Mouse (Mus musculus): ENCODE data around the gene Ebf3.

The Ebf3 gene

DNA sequence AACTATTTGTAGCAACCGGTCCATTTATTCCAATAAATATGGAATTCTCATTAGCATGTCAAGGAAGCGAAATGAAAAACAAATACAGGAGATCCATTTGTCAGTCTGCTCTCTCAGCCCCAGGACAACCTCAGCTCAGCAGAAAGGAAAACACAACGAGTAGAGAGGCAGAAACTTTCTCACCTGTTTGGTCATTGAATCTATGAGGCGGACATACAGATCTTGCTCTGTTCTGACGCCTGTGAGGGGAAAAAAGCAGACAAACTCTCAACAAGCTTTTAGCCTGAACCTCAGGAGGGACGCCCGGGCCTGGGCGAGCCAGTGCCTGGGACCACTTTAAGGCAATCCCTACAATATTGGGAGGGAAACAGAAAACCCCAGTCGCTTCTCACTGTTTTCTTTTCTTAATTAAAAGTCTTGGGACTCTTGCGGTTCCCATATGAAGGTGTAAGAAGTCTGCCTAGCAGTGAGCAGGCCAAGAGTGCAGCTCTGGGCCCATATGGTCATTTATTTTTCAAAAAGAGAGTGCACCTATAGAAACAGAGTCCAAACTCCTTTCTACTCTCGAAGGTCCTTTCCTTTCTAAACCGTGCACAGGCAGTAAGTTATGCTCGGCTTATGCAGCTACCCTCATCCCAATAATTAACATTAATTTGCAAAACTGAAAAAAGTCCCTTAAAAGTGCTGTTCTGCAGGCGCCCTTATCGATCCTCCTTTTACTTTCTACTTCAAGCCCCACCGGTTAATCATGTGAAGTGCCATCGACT is 1.9 kb downstream of the Ebf3 start:
- DNase-seq (ENCODE audit: low read depth, low spot score) = no peak

DNA sequence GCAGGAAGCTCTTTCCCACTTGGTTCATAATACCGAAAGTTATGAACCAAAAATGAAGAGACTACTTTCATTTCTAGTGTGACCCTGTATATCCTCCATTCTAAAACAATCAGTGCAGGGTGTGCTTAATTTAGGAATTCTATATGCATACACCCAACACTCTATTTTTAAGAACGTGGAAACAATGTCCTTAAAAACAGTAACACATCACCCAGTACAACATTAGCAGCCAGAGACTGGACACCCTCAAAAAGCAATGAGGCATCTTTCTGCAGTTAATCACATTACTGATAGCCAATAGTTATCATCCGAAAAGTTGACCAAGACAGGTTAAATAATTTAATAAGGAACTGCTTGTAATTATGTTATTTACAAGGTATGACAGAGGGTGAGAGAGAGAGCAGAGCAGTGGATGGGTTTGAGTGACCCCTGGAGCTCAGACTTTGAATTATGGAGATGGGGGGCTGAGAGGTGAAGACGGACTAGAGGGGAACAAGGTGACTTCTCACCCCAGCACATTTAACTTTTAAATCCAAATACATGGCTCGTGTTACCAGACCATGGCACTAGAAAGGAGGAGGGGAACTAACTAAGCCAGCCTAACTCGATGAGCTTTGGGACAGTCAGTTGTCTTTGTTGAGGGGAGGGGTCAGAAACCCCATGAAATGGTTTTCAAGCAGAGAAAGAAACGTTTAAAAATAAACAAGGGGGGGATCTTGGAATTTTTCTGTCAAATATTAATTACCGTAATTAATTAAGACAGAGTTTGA is 2.7 kb downstream of the Ebf3 start:
- DNase-seq (ENCODE audit: low read depth, low spot score) = no peak

DNA sequence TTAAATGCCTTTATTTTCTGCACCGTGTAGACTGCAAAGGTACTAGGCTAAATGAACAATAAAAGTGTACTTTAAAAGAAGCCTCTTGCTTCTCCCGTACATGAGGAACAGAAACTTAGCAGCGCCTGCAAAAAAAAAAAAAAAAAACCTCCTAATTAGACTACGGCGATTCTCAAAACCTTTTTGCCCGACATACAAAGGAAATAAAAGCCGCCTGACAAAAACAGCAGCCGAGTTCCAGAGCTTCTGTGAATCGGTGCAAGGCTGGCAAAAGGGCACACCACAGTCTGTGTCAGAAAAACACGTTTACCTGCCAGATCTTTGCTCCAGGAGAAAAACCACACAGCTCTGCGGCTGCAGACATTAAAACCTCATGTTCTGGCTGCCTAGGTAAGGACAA is 3.4 kb downstream of the Ebf3 start:
- DNase-seq (ENCODE audit: low read depth, low spot score) = no peak

DNA sequence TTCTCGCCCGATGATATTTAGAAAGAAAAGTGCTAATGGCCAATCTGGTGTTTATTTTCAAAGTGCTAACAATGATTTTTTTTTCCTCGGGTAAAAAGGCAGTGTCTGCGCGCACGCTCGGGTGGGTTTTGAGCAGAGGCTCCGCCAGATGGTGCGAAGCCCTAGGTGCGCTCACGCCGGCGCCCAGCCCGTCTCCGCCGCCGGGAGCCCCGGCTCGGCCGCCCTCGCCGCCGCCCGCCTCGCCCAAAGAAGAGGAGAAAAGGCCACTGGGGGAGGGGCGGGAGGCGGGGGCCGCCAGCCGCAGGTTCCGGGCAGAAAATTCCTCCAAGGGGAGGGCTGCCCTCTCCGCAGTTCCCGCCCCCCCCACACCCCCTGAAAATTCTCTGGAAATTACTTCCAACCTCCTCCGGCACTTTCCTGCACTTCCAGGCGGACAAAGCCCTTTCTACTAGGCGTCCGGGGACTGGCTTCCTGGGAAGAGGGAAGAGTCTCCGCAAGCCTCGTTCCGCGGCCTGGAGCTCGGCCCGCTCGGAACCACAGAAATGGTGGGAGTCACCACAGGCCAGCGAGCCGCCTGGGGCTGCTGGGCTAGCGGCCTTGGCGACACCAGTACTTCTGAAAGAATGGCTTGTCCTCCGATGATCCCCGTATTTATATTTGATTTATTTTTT is 4.0 kb downstream of the Ebf3 start:
- DNase-seq (ENCODE audit: low read depth, low spot score) = no peak

DNA sequence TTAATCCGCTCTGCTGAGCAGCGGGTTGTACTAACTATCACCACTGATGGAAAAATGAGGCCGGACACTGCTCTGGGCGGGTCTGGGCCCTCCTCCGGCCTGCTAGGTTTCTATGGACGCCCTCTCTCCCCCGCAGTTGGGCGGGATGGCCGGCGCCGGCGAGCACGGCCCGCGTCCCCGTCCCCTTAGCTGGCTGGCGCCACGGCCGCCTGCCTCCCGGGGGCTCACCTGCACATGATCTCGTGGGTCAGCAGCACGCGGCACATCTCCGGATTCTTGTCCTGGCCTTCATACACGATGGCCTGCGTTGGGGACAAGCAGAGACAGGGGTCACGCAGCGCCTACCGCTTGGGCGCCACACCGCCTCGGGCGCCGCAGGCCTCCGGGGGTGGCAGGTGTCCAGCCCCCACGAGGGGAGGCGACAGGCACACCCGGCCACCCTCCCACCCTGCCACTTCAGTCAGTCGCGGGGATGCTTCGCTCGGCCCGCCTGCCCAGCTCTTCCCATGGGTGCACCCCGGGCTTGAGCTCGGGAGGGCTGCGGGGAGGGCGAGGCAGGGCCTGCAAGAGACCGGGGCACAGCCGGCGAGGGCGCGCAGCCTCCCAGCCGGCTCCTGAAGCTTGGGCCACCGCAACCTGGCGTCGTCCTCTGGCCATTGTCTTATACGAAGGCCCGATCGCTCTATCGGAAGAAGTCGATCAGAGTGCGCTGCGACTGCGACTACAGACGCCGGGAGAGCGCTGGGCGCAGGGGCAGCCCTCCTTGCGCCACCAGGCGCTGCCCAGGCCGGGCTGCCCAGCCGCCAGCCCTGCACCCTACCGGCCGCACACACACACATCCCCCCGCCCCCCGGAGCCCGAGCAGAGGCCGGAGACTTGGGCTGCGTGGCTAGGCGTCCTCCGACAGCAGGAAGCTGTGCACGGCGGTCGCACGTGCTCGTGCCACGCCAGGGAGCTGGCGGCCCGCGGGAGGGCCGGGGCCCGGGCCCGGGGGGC is 4.9 kb downstream of the Ebf3 start:
- DNase-seq (ENCODE audit: low read depth, low spot score) = no peak

DNA sequence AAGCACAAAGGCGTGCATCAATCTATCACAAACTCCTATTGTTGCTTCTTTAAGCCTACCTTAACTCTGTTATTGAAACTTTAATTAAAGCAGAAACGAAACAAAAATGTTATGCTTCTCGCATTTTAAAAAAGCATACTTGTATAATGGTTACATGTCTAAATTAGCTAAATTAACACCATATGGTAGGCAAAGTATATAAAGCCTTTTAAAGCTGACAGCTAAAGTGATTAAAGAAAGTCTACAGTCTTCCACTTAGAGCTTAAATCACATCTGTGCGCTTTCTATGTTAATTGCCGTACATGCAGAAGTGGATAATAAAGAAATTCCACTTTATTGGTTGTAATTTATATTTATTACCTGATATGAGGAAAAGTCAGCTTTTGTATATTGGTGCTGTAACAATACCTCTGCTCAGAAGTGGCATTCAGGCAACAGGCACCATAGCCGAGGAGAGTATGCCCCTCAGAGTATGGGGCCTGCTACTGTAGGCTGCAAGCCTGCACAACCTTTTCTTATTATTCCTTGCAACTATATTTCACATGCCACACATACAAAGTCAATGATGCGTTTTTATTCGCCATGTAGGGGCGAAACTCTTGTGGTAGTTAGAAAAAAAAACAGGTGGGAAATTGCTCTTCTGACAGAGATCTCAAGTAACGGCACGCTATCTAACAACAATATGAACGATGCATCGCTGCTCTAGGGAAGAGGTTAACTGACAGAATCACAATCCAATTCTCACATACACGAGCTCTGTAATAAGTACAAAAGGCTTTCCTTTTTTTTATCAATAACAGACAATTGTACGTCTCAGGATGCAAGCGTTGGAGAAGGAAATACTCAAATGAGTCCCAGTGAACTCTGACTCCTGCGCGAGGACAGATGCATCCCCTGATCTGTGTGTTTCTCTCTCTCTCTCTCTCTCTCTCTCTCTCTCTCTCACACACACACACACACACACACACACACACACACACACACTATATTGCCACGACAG is 5.9 kb downstream of the Ebf3 start:
- no peak for DNase-seq (ENCODE audit: low read depth, low spot score)

DNA sequence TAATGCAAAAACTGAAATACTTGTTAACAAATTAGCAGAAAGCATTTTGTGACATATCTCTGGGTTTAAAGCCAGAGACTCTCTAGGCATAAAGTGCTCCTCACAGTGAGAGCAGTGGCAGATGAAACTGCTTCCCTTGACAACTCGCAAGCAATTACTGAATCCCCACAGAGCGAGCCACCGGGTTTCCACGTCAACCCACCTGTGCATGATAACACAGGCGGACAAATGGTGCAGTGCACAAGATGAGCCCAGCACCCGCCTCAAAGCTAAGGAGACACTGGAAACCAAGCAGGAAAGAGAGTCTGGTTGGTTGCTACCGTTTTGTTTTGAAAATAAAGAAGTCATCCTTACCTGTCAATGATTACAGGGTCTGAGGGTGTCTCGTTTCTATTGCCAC is 7.1 kb downstream of the Ebf3 start:
- no peak for DNase-seq (ENCODE audit: low read depth, low spot score)

DNA sequence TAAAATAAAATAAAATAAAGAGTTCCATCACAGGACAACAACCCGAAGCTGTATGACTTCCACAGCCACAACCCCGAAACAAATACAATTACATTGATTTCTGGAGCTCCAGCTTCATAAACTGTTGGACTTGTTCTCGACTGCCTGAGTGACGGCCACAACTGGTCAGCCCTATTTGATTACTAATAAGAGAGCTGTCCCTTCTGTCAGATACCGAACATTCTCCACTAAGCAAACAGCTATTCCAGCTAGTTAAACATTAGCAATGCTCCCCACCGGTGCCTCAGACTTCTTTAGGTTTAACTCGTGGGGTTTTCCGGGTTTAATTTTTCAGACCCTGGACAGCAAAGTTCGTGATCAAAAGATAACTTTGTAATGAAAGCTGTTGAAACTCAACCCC is 8.1 kb downstream of the Ebf3 start:
- no peak for DNase-seq (ENCODE audit: low read depth, low spot score)

DNA sequence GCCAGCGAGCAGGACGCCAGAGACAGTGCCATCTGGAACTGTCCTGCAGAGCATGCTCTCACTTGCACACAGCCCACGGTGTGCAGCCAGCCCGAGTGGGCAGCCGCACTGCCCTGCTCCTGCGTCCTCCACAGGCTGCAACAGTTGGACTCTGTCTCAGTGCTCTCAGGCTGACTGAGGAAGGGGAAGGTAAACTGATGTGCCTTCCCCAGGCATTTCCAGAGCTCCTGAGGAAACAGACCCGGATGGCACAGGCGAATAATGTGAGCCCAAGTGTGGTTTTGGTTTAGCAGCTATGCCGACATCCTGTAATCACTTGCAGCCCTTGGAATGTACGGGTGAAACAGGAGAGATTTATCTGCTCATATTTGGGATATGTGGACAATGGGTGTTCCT is 10.5 kb downstream of the Ebf3 start:
- no peak for DNase-seq (ENCODE audit: low read depth, low spot score)

DNA sequence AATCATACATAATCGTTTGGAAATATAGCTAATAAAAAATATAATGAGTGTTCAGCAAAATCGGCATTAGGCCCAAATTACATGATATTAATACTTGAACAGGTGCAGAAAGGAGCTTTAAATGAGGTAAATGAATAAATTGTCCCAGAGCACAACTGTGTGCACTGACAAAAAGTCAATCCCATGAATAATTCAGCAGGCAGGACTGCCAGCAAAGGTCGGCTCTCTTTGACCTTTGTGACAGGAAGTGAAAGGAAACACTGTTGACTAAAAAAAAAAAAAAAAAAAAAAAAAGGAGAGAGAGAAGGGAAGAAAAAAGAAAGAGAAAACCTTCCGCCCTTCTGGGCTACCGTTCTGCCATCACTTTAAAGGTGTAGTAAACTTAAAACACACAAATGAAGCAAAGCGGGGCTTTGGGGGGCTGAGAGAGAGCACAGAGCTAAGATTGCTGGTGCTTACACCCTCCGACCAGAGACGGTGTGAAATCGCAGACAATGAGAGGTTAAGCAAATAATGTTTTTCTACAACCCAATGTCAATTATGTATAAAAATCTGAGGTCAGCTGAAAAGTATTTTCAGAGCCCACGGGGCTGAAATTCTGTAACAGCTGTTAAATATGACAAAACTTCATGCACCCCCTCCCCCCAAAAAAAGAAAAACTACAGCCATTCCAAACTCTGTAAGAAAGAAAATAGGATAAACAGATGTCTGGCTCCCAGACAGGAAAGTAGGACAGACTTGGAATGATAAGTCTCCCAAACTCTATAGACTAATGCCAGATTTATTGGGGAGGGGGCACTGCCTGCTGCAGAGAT is 11.1 kb downstream of the Ebf3 start:
- no peak for DNase-seq (ENCODE audit: low read depth, low spot score)

DNA sequence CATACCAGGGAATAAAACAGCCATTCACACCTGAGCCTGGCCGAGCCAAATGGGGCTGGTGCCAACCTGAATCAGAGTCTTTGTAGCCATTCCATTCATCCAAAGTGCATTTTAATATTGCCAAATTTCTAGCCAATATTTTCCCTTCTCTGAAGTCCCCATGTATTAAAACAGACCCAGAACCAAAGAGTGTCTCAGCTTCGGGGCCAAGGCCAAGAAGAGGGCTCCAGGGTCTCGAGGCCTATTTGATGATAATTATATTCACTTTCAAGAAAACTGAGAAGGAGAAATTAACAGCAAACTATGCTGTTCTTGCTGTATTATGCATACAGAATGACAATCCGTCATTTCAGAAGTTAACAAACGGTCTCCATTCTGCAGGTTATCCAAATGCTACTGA is 12.1 kb downstream of the Ebf3 start:
- DNase-seq (ENCODE audit: low read depth, low spot score) = no peak

DNA sequence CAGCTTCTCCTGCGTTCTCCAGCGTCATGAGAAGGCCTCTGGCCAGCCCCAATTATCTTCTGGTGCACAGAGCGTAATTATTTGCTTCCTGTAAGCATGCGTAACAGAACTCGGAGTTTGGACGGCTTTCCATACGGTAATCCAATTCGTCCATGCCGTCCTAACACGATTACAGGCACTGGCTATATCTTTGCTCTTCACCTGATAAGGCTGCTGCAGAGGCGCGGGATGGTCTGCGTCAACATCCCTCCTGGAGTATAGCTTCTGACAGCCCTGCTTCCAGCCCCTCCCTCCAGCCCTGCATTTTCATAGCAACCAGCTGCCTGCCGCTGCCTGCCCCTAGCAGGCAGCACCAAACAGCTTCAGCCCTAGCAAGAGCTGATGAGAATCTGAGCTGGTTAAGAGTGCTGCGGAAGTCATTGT is 12.9 kb downstream of the Ebf3 start:
- DNase-seq (ENCODE audit: low read depth, low spot score) = no peak

DNA sequence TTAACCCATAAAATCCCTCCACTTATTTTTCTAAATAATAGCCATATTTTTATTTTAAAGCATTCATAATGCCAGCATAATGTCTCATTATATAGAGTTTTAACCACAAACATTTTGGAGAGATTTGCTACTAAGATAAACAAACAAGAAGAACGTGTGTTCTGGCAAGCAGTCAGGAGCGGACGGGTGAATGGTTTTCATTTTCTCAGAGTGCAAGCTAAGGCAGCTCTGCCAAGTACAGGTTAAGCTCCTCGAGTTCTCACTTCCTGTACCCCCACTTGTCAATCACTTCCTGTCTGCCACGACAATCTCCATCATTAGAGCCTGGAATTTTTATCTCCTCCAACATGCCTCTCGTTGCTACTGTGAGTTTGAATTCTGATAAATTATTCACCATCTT is 13.4 kb downstream of the Ebf3 start:
- DNase-seq (ENCODE audit: low read depth, low spot score) = no peak

DNA sequence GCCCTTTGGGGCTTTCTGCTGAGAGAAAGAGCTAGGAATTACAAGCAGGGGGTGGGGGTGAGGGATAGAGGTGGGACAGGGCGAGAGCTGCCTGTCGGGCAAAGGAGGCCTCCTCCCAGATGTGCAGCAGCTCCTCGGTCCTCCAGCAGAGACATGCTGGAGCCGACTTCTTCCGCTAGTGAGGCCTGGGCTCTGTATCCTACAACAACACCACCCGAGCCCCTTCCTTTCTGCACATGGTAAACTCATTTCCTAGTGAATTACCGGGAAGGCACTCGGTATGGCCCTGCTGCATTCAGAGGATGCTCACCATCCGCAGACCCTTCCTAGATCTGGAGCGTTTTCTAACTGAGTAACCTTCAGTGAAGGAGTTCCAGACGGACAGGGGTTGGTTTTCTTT is 14.1 kb downstream of the Ebf3 start:
- DNase-seq (ENCODE audit: low read depth, low spot score) = no peak

DNA sequence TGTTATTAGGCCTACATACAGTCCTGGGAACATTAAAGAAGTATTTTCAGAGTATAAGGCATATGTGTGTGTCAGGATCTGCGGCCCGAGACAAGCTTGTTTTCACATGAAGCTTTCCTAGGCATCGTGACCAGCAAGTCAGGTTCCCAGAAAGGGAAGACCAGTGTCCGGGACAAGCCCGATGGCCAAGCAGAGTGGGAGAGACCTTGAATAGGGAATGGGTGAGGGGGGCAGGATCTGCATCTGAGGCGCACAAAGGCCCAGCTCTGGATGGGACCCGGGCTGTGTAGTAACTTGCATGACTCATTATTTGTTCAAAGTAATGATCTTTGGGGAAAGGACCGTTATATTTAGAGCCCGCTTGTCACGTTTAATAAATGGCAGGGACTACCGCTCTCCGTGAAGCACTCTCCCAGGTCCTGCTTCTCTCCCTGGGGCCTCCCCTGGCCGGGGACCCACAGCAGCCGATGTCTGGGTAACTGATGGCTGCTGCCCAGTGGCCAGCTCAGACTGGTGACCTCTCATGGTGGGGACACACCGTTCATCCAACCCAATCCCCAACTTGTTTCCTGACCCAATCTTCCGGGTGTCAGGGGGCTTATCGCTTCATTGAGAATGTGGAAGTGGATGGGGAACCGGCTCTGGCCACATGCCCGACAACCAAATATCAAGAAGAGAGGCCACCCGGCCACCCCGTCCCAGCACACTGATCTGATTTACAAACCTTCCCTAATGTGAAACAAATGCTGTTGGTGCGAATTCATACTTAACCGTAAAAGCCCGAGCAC is 16.5 kb downstream of the Ebf3 start:
- no peak for DNase-seq (ENCODE audit: low read depth, low spot score)

DNA sequence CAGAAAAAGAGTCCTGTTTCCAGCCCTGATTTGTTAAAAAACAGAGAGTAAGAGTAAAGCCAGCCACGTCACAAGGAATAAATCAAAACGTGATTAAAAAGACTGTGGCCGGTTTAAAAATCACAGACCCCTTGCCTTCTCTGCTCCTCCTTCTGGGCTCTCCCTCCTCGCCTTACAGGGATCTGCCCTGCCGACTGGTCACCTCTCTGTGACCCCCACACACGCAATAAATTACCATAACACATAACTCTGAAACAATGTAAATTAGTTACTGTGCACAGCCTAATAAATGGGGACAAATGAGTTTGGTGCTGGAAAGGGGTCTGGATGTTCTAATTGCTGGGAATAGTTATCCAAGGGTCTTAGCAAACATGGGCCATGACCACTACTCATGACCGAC is 17.1 kb downstream of the Ebf3 start:
- DNase-seq (ENCODE audit: low read depth, low spot score) = no peak

DNA sequence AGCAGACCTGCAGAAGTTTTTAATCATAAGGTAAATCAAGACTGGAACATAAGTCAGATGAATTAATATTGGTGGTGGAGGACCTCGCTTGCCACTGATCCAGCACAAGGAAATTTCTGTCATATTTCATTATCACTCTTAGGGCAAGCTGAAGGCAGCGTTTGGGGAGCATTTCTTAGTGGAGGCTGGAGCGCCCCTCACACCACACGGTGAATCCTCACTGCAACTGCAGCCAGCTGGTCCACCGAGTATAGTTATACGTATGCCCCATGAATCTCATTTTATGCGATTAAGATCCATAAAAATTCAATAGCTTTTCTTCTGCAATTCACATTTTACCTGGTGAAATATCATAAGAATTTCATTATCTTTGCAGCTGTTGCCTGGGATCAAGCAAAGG is 18.6 kb downstream of the Ebf3 start:
- no peak for DNase-seq (ENCODE audit: low read depth, low spot score)

DNA sequence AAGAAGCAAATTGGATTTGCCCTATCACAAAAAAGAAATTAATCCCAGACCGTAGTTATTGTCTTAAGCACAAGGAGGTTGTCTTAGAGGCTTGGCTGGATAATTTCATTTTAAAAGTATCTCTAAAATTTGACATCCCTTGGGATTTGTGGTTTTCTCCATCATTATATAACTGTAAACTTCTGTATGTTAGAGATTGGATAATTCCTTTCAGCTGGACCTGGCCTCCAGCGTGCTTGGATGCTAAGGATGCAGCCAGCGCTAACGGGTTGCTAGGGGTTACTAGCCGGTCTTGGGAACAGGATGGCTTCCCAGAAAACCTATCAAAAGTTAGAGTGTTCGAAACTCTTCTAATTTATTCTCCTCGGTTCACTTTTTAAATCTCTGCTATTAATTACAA is 19.8 kb downstream of the Ebf3 start:
- no peak for DNase-seq (ENCODE audit: low read depth, low spot score)
